Mouse (Mus musculus): ENCODE results near the gene Pkm.

Pkm gene

GRCm38 (mm10) chr9:59666016-59666415 lies 9.8 kb downstream of the Pkm start:
- DNase-seq (ENCODE audit: low spot score in 2 of 2): no peak

- DNase-seq (ENCODE audit: low spot score in 2 of 2): no peak
Observed at GRCm38 (mm10) chr9:59666813-59667212, 10.6 kb downstream of the Pkm start.

- no peak for DNase-seq (ENCODE audit: low spot score in 2 of 2)
Observed at GRCm38 (mm10) chr9:59667250-59667649, 11.1 kb downstream of the Pkm start.

DNA sequence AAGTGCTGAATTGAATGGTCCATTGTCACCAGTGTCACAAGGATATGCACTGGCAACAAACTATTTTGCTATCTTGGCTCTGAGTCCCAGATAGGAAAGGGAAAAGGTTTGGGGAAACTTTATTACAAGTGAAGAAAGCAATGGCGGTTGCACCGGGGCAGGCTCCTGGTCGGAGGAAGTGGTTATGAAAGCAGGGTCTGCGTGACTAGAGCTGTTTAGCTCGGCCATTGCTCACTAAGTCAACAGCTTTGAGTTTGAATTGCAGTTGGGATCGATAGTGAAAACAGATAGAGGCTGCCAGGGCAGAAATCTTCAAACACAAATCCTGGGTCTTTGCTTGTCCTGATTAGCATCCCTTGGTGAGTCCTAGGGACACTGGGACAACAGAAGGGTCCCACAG lies 11.7 kb downstream of the Pkm start:
- DNase-seq (ENCODE audit: low spot score in 2 of 2): no peak

- DNase-seq (ENCODE audit: low spot score in 2 of 2): no peak
Observed at GRCm38 (mm10) chr9:59668473-59668872, 12.3 kb downstream of the Pkm start.

- no peak for DNase-seq (ENCODE audit: low spot score in 2 of 2)
Observed at GRCm38 (mm10) chr9:59669172-59669571, 13.0 kb downstream of the Pkm start.

- DNase-seq (ENCODE audit: low spot score in 2 of 2): no peak
Observed at GRCm38 (mm10) chr9:59672195-59672894, 16.2 kb downstream of the Pkm start.

- DNase-seq (ENCODE audit: low spot score in 2 of 2): no peak
Observed at GRCm38 (mm10) chr9:59673427-59673826, 17.3 kb downstream of the Pkm start.

DNA sequence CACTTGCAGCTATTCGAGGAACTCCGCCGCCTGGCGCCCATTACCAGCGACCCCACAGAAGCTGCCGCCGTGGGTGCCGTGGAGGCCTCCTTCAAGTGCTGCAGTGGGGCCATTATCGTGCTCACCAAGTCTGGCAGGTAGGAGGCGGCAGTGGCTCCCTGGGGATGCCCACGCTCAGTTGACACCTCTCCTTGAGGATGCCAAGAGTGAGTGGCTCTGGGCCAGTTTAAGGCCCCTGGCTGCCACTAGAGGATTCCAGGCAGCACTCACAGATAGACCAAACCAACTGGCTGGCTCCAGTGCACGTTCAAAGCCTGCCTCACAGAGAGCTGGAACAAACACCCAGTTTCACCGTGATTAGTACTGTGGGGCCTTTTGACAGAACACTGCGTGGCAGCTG lies 19.4 kb downstream of the Pkm start:
- DNase-seq (ENCODE audit: low spot score in 2 of 2): no peak

- DNase-seq (ENCODE audit: low spot score in 2 of 2): no peak
Observed at GRCm38 (mm10) chr9:59678313-59678712, 22.1 kb downstream of the Pkm start.

GRCm38 (mm10) chr9:59679678-59680533 lies 23.7 kb downstream of the Pkm start, which contains the start of gene Gramd2:
Gramd2 (plus strand) TSS chr9:59680144.
- peak; percentile 52 to 78 for DNase-seq (ENCODE audit: low spot score in 2 of 2)

GRCm38 (mm10) chr9:59680534-59680875 lies 24.3 kb downstream of the Pkm start:
- DNase-seq (ENCODE audit: low spot score in 2 of 2): no peak

- no peak for DNase-seq (ENCODE audit: low spot score in 2 of 2)
Observed at GRCm38 (mm10) chr9:59684020-59684419, 27.9 kb downstream of the Pkm start.

DNA sequence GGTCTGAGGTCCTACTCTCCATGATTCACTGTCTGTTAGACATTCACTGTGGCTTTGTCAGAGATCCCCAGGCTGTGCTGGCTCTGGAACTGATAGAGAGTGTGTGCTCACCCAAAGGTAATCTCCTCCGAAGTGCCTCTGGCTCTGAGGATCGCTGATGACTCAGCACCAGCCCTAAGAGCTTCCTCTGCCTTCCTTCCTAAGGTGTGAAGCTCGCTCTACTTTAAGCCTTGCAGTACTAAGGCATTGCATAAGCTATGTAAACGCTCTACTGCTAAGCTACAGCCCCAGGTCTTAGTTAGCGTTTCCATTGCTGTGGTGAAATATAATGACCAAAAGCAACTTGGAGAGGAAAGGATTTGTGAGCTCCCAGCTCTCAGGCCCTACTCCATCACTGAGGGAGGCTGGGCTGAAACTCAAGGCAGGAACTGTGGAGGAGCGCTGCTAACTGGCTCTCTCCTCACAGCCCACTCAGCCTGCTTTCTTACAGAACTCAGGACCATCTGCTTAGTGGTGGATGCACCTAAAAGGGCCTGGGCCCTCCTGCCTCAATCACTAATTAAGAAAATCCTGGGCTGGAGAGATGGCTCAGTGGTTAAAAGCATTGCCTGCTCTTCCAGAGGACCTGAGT lies 31.4 kb downstream of the Pkm start:
- no peak for DNase-seq (ENCODE audit: low spot score in 2 of 2)

DNA sequence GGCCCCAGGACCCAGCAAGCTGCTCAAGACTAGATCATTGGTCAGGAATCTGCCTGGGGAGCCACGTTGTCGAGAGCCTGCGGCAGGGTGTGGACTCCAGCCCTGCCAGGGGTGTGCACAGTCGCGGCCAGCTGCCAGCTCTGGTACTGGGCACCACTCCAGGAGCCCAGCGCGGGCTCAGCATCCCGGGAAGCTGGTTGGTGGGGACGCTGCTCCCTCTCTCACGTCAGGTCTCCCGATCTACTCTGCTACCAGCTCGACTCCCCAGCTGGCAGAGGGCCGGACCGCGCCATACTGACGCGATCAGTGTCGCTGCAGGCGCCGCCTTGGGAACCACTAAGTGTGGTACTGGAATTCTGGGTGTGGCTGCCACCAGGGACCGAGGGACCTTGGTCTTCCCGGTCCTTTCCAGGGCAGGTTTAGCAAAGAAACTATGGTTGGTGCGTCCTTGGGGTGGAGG lies 35.5 kb downstream of the Pkm start:
- DNase-seq (ENCODE audit: low spot score in 2 of 2): no peak

GRCm38 (mm10) chr9:59692145-59692544 lies 36.0 kb downstream of the Pkm start:
- DNase-seq (ENCODE audit: low spot score in 2 of 2): no peak

GRCm38 (mm10) chr9:59694571-59695450 lies 38.6 kb downstream of the Pkm start:
- no peak for DNase-seq (ENCODE audit: low spot score in 2 of 2)

- DNase-seq (ENCODE audit: low spot score in 2 of 2): no peak
Observed at GRCm38 (mm10) chr9:59695451-59695813, 39.3 kb downstream of the Pkm start.

DNA sequence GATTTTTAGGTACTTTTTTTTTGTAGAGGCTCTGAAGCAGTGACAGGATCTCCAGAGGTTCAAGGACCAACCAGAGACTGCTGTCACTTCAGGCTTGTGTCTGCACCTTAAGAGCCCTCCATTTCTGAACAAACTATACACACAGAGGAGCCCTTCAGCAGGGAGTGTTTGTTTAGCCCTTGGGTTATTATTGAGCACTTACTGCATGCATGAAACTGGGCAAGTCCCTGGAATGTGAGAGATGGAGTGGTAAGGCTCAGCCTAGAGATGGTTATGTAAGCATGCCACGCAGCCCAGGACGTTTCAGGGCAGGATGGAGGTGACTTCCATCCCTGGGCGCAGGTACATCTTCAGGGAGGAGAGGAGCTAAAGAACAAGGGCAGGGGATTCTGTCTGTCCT lies 40.2 kb downstream of the Pkm start:
- no peak for DNase-seq (ENCODE audit: low spot score in 2 of 2)

DNA sequence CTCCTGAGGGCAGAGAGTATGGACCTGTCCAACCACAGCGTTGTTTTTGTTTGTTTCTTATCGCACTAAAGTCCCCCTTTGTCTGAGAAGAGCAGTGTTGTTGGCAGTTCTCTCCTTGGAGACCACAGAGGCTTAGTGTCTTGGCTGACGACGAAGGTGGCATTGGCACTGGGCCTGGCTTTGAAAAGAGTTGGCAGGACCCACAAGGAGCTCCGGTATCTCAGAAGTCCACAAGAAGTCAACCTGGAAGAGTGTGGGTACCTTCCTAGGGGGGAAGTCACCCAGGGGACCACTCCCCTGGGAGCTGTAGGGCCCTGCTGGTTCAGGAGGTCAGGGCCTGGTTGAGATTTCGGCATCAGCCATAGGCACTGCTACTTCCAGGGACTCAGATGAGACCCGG lies 44.9 kb downstream of the Pkm start:
- DNase-seq (ENCODE audit: low spot score in 2 of 2): no peak

DNA sequence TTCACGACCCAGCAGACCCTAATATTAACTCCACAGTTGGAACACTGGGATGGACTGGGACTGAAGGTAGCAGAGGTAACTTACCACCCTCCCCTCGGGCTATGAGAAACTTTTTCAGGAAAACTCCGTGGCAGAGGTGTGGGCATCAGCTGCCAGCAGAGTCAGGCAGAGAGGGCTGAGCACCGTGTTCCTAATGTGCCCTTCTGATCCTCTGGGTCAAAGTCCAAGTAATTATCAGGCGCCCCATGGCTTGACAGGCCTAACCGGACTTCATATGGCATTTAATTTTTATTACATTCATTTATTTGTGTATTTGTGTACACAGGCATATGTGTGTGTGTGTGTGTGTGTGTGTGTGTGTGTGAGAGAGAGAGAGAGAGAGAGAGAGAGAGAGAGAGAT lies 46.9 kb downstream of the Pkm start:
- DNase-seq (ENCODE audit: low spot score in 2 of 2): no peak

All from spleen, postnatal 4 days (tissue).